Mouse (Mus musculus) liver, embryonic 14.5 days (tissue): Measurements from ENCODE around the gene Stra6l.

ENCODE experiments used
- CTCF ChIP-seq: IDR thresholded peaks from 2 replicates; pipeline ENCODE4 v1.5.1; 2016; ENCODE audit warnings: antibody characterized with exemption, low read depth, control low read depth
- EP300 ChIP-seq: IDR thresholded peaks from 2 replicates; pipeline ENCODE4 v1.6.1; 2016; ENCODE audit warnings: antibody characterized with exemption, low read depth

DNA sequence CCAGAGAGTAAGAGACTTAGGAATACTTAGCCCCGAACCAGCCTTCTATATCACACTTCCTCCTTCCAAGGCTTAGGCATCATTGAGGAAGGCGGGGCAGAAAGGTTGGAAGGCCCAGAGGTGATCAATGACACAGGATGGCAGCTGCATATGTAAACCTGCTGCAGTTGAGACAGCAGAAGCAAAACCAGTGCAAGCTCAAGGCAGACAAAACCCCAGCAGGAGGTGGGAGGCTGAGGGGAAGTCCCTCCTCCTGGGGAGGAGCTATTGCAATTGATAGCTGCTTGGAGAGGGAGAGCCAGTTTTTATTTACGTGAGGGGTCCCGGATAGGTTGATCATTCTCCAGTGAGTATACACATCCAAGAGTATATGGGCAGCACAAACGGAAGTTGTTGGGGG lies 15.0 kb upstream of the Stra6l start:
- TF ChIP-seq CTCF (no peak), EP300 (no peak)
